Mouse (Mus musculus) adrenal gland, adult 8-10 months (tissue): Measurements from ENCODE around the gene Ncoa7. TPM values are rescaled to one million over a fixed set of nuclear protein-coding genes. Genes with fewer than 3 reads are reported as not detected.

Experiments
- total RNA-seq, 4 experiments: library from RNA; stranded (reverse); gene quantifications; 2 replicates each; pipeline ENCODE4 v1.2.4; 2022

The Ncoa7 gene
- total RNA-seq, 4 experiments from 2014 or later, result 29.2 to 46.0 (median 37.0) TPM

Other genes with a start within 250 kb of the Ncoa7 start
- 10 to 100 TPM in 3 of 4 experiments, 1 to 10 TPM in 1; 8.0 to 14.6 (median 12.6) TPM for gene Trmt11, start 202.6 kb downstream of the Ncoa7 start, total RNA-seq
- gene Hint3, start 173.7 kb downstream of the Ncoa7 start, total RNA-seq, result 10 to 100 TPM; 42.0 to 61.2 (median 52.4) TPM
- 1 to 10 TPM; 1.5 to 2.1 (median 1.8) TPM for gene Hey2, start 39.5 kb upstream of the Ncoa7 start, total RNA-seq